Mouse (Mus musculus) MEL (cell line): Measurements from ENCODE around the gene Prelid3b. TPM values are rescaled to one million over a fixed set of nuclear protein-coding genes. Genes with fewer than 3 reads are reported as not detected.

Experiments used
- DNase-seq: peaks from one replicate; pipeline ENCODE4 v3.0.0; 2011; ENCODE audit warnings: low read depth, low spot score
- H3K27ac ChIP-seq: 2 replicates; pipeline ENCODE4 v1.5.1; 2012; ENCODE audit warnings: low read depth, mild to moderate bottlenecking, control low read depth, low read length, moderate library complexity; ENCODE audit not compliant: control insufficient read depth
- H3K27me3 ChIP-seq, 2 experiments: fragments of 150-350 bp in 1 of 2; sonication (generic) in 1 of 2; 2 replicates each; pipeline ENCODE4 v1.6.1; 2012; ENCODE audit warnings: low read length in 2 of 2, mild to moderate bottlenecking in 2 of 2, improper control_type of control experiment in 1 of 2, moderate library complexity in 1 of 2; ENCODE audit not compliant: insufficient read depth in 2 of 2, control insufficient read depth in 1 of 2
- H3K36me3 ChIP-seq, 2 experiments: 2 replicates each; pipeline ENCODE4 v1.6.1; 2012 to 2014; ENCODE audit warnings: low read length in 2 of 2, improper control_type of control experiment in 1 of 2, inconsistent platforms in 1 of 2, mild to moderate bottlenecking in 1 of 2; ENCODE audit not compliant: insufficient read depth in 2 of 2, control insufficient read depth in 1 of 2
- H3K4me1 ChIP-seq, 2 experiments: fragments of 150-350 bp in 1 of 2; sonication (generic) in 1 of 2; 2 replicates each; pipeline ENCODE4 v1.6.1; 2012; ENCODE audit warnings: low read length in 2 of 2, improper control_type of control experiment in 1 of 2, mild to moderate bottlenecking in 1 of 2; ENCODE audit not compliant: insufficient read depth in 2 of 2, control insufficient read depth in 1 of 2
- H3K4me3 ChIP-seq, 2 experiments: fragments of 150-350 bp in 1 of 2; sonication (generic) in 1 of 2; 2 replicates each; pipeline ENCODE4 v1.5.1; 2012; ENCODE audit warnings: low read depth in 2 of 2, low read length in 2 of 2, mild to moderate bottlenecking in 2 of 2, moderate library complexity in 2 of 2, control low read depth in 1 of 2, improper control_type of control experiment in 1 of 2; ENCODE audit not compliant: control insufficient read depth in 1 of 2, insufficient read depth in 1 of 2
- H3K79me2 ChIP-seq: 2 replicates; pipeline ENCODE4 v1.6.1; 2012; ENCODE audit warnings: mild to moderate bottlenecking, low read length, moderate library complexity; ENCODE audit not compliant: control insufficient read depth, poor library complexity, insufficient read depth
- H3K9ac ChIP-seq: 2 replicates; pipeline ENCODE4 v1.6.1; 2012; ENCODE audit warnings: low read depth, mild to moderate bottlenecking, control low read depth, low read length, moderate library complexity; ENCODE audit not compliant: control insufficient read depth, poor library complexity, severe bottlenecking
- H3K9me3 ChIP-seq: fragments of 150-350 bp; sonication (generic); replicated peaks from 2 replicates; pipeline ENCODE4 v1.6.1; 2012; ENCODE audit warnings: mild to moderate bottlenecking, low read length, improper control_type of control experiment, moderate library complexity; ENCODE audit not compliant: insufficient read depth
- BHLHE40 ChIP-seq: IDR thresholded peaks from 2 replicates; pipeline ENCODE4 v1.6.1; 2012; ENCODE audit warnings: low read depth, mild to moderate bottlenecking, inconsistent platforms, low read length, improper control_type of control experiment, borderline replicate concordance
- CHD2 ChIP-seq: IDR thresholded peaks from 2 replicates; pipeline ENCODE4 v1.6.1; 2011; ENCODE audit warnings: low read length, improper control_type of control experiment
- E2F4 ChIP-seq: IDR thresholded peaks from 2 replicates; pipeline ENCODE4 v1.6.1; 2011; ENCODE audit warnings: low read depth, low read length, improper control_type of control experiment, borderline replicate concordance
- EP300 ChIP-seq, 2 experiments: IDR thresholded peaks; 2 replicates each; pipeline ENCODE4 v1.6.1; 2011; ENCODE audit warnings: improper control_type of control experiment in 2 of 2, low read length in 2 of 2, low read depth in 1 of 2, mild to moderate bottlenecking in 1 of 2
- GATA1 ChIP-seq: IDR thresholded peaks from 2 replicates; pipeline ENCODE4 v1.6.1; 2011; ENCODE audit warnings: low read depth, low read length, improper control_type of control experiment
- MAFK ChIP-seq: IDR thresholded peaks from 2 replicates; pipeline ENCODE4 v1.6.1; 2011; ENCODE audit warnings: low read depth, mild to moderate bottlenecking, low read length, improper control_type of control experiment, borderline replicate concordance
- MAX ChIP-seq: IDR thresholded peaks from 2 replicates; pipeline ENCODE4 v1.6.1; 2011; ENCODE audit warnings: low read length, improper control_type of control experiment
- MEF2A ChIP-seq: IDR thresholded peaks from 2 replicates; pipeline ENCODE4 v1.6.1; 2014; ENCODE audit warnings: low read depth, mild to moderate bottlenecking, inconsistent platforms, low read length, improper control_type of control experiment; ENCODE audit not compliant: poor library complexity, insufficient replicate concordance, severe bottlenecking; ENCODE audit errors: extremely low read depth
- NELFE ChIP-seq: IDR thresholded peaks from 2 replicates; pipeline ENCODE4 v1.6.1; 2011; ENCODE audit warnings: low read depth, low read length, improper control_type of control experiment
- POLR2AphosphoS5 ChIP-seq: IDR thresholded peaks from 2 replicates; pipeline ENCODE4 v1.6.1; 2012; ENCODE audit warnings: low read depth, borderline replicate concordance, mild to moderate bottlenecking, inconsistent platforms, low read length, moderate library complexity, mixed read lengths
- SIN3A ChIP-seq: IDR thresholded peaks from 2 replicates; pipeline ENCODE4 v1.6.1; 2012; ENCODE audit warnings: low read length, improper control_type of control experiment, inconsistent platforms
- TCF12 ChIP-seq: IDR thresholded peaks from 2 replicates; pipeline ENCODE4 v1.6.1; 2014; ENCODE audit warnings: low read depth, mild to moderate bottlenecking, inconsistent platforms, low read length, improper control_type of control experiment, moderate library complexity
- USF1 ChIP-seq: IDR thresholded peaks from 2 replicates; pipeline ENCODE4 v1.6.1; 2014; ENCODE audit warnings: low read depth, mild to moderate bottlenecking, inconsistent platforms, low read length, improper control_type of control experiment, moderate library complexity
- USF2 ChIP-seq, 2 experiments: IDR thresholded peaks; 2 replicates each; pipeline ENCODE4 v1.6.1; 2011 to 2012; ENCODE audit warnings: improper control_type of control experiment in 2 of 2, low read length in 2 of 2, borderline replicate concordance in 1 of 2, inconsistent platforms in 1 of 2, low read depth in 1 of 2, mild to moderate bottlenecking in 1 of 2; ENCODE audit not compliant: insufficient read depth in 1 of 2
- ZKSCAN1 ChIP-seq: IDR thresholded peaks from 2 replicates; pipeline ENCODE4 v1.6.1; 2012; ENCODE audit warnings: low read depth, mild to moderate bottlenecking, inconsistent platforms, low read length, improper control_type of control experiment, moderate library complexity
- ZNF384 ChIP-seq: IDR thresholded peaks from 2 replicates; pipeline ENCODE4 v1.6.1; 2012; ENCODE audit warnings: low read depth, mild to moderate bottlenecking, inconsistent platforms, low read length, improper control_type of control experiment
- polyA plus RNA-seq, 2 experiments: library from polyadenylated mRNA; stranded (reverse) in 1 of 2; unstranded in 1 of 2; fragments of >175 nt in 1 of 2; fragments of >200 nt in 1 of 2; gene quantifications; 2 replicates each; pipeline versions ENCODE4 v1.2.1 to v1.2.4; 2012; ENCODE audit warnings: low replicate concordance in 2 of 2, low read depth in 1 of 2; ENCODE audit not compliant: insufficient read length in 2 of 2, insufficient read depth in 1 of 2, missing spikeins in 1 of 2
- total RNA-seq: library from RNA; depleted of rRNA; stranded (reverse); fragments of 300-350 nt; gene quantifications from 2 replicates; pipeline ENCODE4 v1.2.3, GENCODE M21; 2012

The Prelid3b gene
- total and polyA plus RNA-seq, 3 experiments = 142 to 210 (median 189) TPM

GRCm38 (mm10) chr2:174448405-174448804 lies 24.5 kb downstream of the Prelid3b start:
- Histone ChIP-seq H3K4me3 (no peak overlapping the region), H3K4me1 (peaks cover 10 to 26% of the 10 kb centered on the region in 2 experiments), H3K9ac (no peak overlapping the region), H3K27ac (no peak overlapping the region), H3K27me3 (no peaks in the 10 kb centered on the region), H3K9me3 (no peaks in the 10 kb centered on the region), H3K79me2 (no peaks in the 10 kb centered on the region), H3K36me3 (peaks cover 0 to 12% of the 10 kb centered on the region in 2 experiments; a peak in 2 of 4 replicates)
- TF ChIP-seq ZKSCAN1 (no peak), ZNF384 (no peak), NELFE (no peak), CHD2 (no peak), USF2 (IDR thresholded peaks at IDR 0.05; ENCODE audit: borderline replicate concordance in 1 of 2, insufficient read depth in 1 of 2, low read depth in 1 of 2, low read length in 2 of 2) (no peak), TCF12 (no peak), MAX (no peak), EP300 (IDR thresholded peaks at IDR 0.05; ENCODE audit: low read depth in 1 of 2, low read length in 2 of 2) (no peak), E2F4 (no peak), MEF2A (no peak), SIN3A (no peak), BHLHE40 (no peak), USF1 (no peak), POLR2AphosphoS5 (no peak)
- no peak for DNase-seq

DNA sequence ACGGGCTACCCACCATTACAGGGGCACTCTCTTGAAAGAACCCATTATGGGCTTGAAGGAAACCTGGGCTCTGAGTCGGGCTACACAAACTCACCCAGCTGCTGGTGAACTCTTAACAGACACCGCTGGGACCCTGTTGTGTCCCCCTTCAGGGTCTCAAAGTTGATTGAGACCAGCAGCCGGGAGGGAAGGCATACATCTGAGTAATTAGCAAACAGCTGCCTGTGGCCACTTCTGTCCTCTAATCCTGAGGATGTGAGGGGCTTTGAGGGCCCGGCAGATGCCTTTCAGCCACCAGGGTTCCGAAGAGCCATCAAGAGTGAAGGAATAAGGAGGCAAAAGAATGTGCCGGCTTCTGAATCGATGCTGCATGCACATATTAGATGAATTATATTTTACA lies 26.0 kb downstream of the Prelid3b start:
- Histone ChIP-seq H3K36me3 (no peaks in the 10 kb centered on the region; a peak in 2 of 4 replicates), H3K4me1 (peaks cover 3 to 18% of the 10 kb centered on the region in 2 experiments), H3K27me3 (no peaks in the 10 kb centered on the region), H3K9me3 (no peaks in the 10 kb centered on the region), H3K27ac (no peak overlapping the region), H3K79me2 (no peaks in the 10 kb centered on the region), H3K4me3 (no peak overlapping the region), H3K9ac (no peak overlapping the region)
- DNase-seq = no peak
- TF ChIP-seq GATA1 = no peak

DNA sequence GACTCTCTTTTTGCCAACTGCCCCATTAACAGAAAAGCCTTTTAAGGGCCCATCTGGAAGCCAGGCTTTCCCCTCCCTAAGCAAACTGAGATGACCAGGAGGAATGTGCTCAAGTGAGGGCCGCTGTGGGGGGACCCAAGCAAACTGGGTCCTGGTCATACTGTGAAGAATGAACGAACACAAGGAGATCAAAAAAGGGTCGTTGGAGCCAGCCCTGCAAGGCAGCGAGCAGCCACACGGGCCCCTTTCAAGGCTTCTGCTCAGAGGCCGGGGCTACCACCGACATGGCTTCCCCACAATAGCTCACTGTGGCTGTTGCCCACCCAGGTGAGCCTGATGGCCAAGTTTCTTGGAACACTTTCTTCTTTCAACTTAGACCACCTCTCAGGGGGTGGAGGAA lies 26.4 kb downstream of the Prelid3b start:
- H3K4me1 ChIP-seq = peaks cover 3 to 15% of the 10 kb centered on the region in 2 experiments
- H3K9me3 ChIP-seq = no peaks in the 10 kb centered on the region
- H3K27me3 ChIP-seq = no peaks in the 10 kb centered on the region
- H3K9ac ChIP-seq = no peak overlapping the region
- DNase-seq = no peak
- H3K36me3 ChIP-seq = no peaks in the 10 kb centered on the region; a peak in 2 of 4 replicates
- no peaks in the 10 kb centered on the region for H3K79me2 ChIP-seq
- H3K4me3 ChIP-seq = no peak overlapping the region
- TF ChIP-seq MAFK (no peak), ZNF384 (no peak), NELFE (no peak), TCF12 (no peak)
- no peak overlapping the region for H3K27ac ChIP-seq
